Comparison of ENCODE assay signal across 17 mouse cellular contexts in the genomic region with DNA sequence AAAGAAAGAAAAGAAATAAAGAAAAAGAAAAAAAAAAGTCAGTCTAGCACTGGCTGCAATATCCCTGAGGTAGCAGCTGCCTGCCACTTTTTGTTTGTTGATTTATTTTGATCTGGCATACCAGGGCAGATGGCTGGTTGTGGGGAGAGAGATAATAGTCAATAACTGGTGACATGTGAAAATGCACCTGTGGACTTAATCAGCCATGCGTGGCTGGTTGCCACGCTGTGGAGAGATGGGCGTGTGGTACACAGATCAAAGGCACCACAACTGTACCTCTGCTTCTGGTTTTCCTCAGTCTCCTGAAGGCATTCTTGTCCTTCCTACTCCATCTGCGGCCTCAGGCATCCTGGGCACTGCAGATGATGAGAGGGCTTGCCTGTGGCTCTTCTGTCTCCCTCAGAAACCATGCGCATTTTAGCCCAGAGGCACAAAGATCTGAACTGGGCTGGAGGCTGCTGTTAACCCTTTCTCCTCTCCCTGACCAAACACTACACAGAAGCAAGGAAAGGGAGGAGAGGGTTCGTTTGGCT.
A peak's percentile ranks its signal among the peaks of the same experiment; 100 is the strongest.
DNase-seq lines count a peak whose midpoint lies in the region; ATAC-seq lines count a peak whose summit lies in the region.
"Had no signal": no experiment of that assay in that cellular context is flagged by ENCODE, and none has a peak within 500 bp of the region (broad histone marks: within the 10 kb centered on the region; RNA-seq: fewer than 3 reads in every experiment).

No protein-coding gene starts in this region.

- H3K27me3 ChIP-seq in hindbrain, embryonic 16.5 days (replicated peaks; ENCODE audit: control insufficient read depth, insufficient read depth, low read length), result no peaks in the 10 kb centered on the region; the same call in 1 of the 2 replicates
- no peaks in the 10 kb centered on the region for H3K27me3 ChIP-seq in hindbrain, embryonic 12.5 days
- H3K27me3 ChIP-seq: embryonic facial prominence, embryonic 12.5 days had no signal

- no peaks in the 10 kb centered on the region for H3K9me3 ChIP-seq in hindbrain, embryonic 16.5 days (ENCODE audit: control insufficient read depth, low read length)
- no peaks in the 10 kb centered on the region for H3K9me3 ChIP-seq in hindbrain, embryonic 12.5 days (replicated peaks)
- H3K9me3 ChIP-seq: embryonic facial prominence, embryonic 12.5 days; forebrain, embryonic 10.5 days had no signal

- no peaks in the 10 kb centered on the region; the same call in 1 of the 2 replicates for H3K4me1 ChIP-seq in hindbrain, embryonic 16.5 days (ENCODE audit: control insufficient read depth, insufficient read depth, low read depth, low read length)
- peaks cover 5% of the 10 kb centered on the region; the same call in 1 of the 2 replicates for H3K4me1 ChIP-seq in hindbrain, embryonic 12.5 days
- H3K4me1 ChIP-seq: embryonic facial prominence, embryonic 12.5 days had no signal

- H3K9ac ChIP-seq in hindbrain, embryonic 16.5 days (ENCODE audit: low read depth, low read length), result no peak overlapping the region
- no peak overlapping the region for H3K9ac ChIP-seq in hindbrain, embryonic 12.5 days
- H3K9ac ChIP-seq: embryonic facial prominence, embryonic 12.5 days had no signal

- no peak overlapping the region for H3K27ac ChIP-seq in hindbrain, embryonic 16.5 days (ENCODE audit: low read depth, low read length)
- no peak overlapping the region for H3K27ac ChIP-seq in hindbrain, embryonic 12.5 days
- H3K27ac ChIP-seq: embryonic facial prominence, embryonic 12.5 days; forebrain, embryonic 10.5 days; layer of hippocampus, adult 2 months had no signal

- no peaks in the 10 kb centered on the region for H3K36me3 ChIP-seq in hindbrain, embryonic 16.5 days (ENCODE audit: control insufficient read depth, insufficient read depth, low read length)
- no peaks in the 10 kb centered on the region for H3K36me3 ChIP-seq in hindbrain, embryonic 12.5 days
- H3K36me3 ChIP-seq: embryonic facial prominence, embryonic 12.5 days; forebrain, embryonic 10.5 days had no signal

- 48% methylated on average over 6 of the region's 6 CpGs for WGBS in hindbrain, embryonic 16.5 days
- 59% methylated on average over 6 of the region's 6 CpGs for WGBS in hindbrain, embryonic 12.5 days

- no peak overlapping the region for H3K4me3 ChIP-seq in hindbrain, embryonic 16.5 days (ENCODE audit: low read length)
- H3K4me3 ChIP-seq in hindbrain, embryonic 12.5 days, result no peak overlapping the region
- H3K4me3 ChIP-seq: embryonic facial prominence, embryonic 12.5 days; forebrain, embryonic 10.5 days; layer of hippocampus, adult 2 months had no signal

- DNase-seq in right cerebral cortex, postnatal 10 days (ENCODE audit: low spot score in 2 of 2), result peak; percentile 14 to 17
- no peak for DNase-seq in right cerebral cortex, postnatal 36 days (ENCODE audit: low spot score in 2 of 2)
- peak; percentile 47 for DNase-seq in retina, postnatal 1 day
- DNase-seq in MN1 (ENCODE audit: low spot score), result no peak
- DNase-seq: cerebellum, postnatal 25 days; heart, postnatal 14 days; kidney, adult 11 months; lung, postnatal 14 days; right cerebral cortex, postnatal 14 days; thymus, postnatal 14 days had no signal

- ATAC-seq in hindbrain, embryonic 16.5 days, result peak; percentile 45; the same call in 1 of the 2 replicates
- ATAC-seq in hindbrain, embryonic 12.5 days (ENCODE audit: low FRiP score), result no peak
- ATAC-seq in megakaryocyte progenitor cell, adult 5-6 weeks (replicated peaks; ENCODE audit: poor library complexity), result peak; percentile 55

- no peak overlapping the region for H3K4me2 ChIP-seq in hindbrain, embryonic 16.5 days (ENCODE audit: low read length)
- H3K4me2 ChIP-seq in hindbrain, embryonic 12.5 days (replicated peaks), result no peak overlapping the region
- H3K4me2 ChIP-seq: embryonic facial prominence, embryonic 12.5 days; liver, embryonic 11.5 days had no signal

Comparison
In these comparisons a context has a peak if more than half of its experiments do, and no peak if none do; other contexts are left out.
1. DNase-seq: peak in right cerebral cortex, postnatal 10 days (2 of 2) and retina, postnatal 1 day (single experiment); none in right cerebral cortex, postnatal 36 days (0 of 2) and MN1 (single experiment).